30 mouse cellular contexts compared by ENCODE assay signal in the genomic region with DNA sequence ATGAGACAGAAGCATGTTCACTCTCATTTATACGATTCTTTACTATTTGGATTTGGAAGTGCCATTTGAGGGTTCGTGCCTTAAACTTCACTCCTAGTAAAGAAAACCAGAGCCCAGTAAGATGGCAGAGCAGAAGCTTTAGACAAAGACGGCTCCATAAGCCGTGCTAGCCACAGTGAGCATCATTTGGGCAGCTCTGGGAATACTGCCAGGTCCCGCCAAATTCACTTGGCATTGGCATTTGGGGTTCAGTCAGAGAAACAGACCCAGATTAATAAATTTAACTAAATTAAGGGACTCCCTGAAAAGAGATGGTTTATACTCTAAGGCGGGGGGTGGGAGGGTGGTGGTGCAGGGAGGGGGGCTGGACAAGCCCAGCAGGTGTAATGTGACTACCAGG.
DNase-seq lines count a peak whose midpoint lies in the region; ATAC-seq and TF ChIP-seq lines count a peak whose summit lies in the region.
"Had no signal": no experiment of that assay in that cellular context is flagged by ENCODE, and none has a peak within 500 bp of the region (broad histone marks: within the 10 kb centered on the region; RNA-seq: fewer than 3 reads in every experiment).

No protein-coding gene starts in this region.

- no peak overlapping the region for H3K4me3 ChIP-seq in forebrain, postnatal 0 days (ENCODE audit: low read depth, low read length)
- H3K4me3 ChIP-seq in forebrain, embryonic 16.5 days (replicated peaks; ENCODE audit: low read length) = no peak overlapping the region
- H3K4me3 ChIP-seq in heart, embryonic 10.5 days = no peak overlapping the region
- H3K4me3 ChIP-seq: embryonic facial prominence, embryonic 10.5 days; embryonic facial prominence, embryonic 15.5 days; heart, embryonic 13.5 days; layer of hippocampus, adult 2 months; liver, embryonic 12.5 days; midbrain, embryonic 13.5 days; neural tube, embryonic 15.5 days had no signal

- H3K36me3 ChIP-seq in forebrain, postnatal 0 days (ENCODE audit: insufficient read depth) = 0 out of 2 replicates have a peak, but pooled peaks cover 2% of the 10 kb centered on the region
- H3K36me3 ChIP-seq in forebrain, embryonic 16.5 days (ENCODE audit: control insufficient read depth, insufficient read depth) = no peaks in the 10 kb centered on the region
- H3K36me3 ChIP-seq in heart, embryonic 10.5 days = no peaks in the 10 kb centered on the region
- H3K36me3 ChIP-seq: embryonic facial prominence, embryonic 10.5 days; embryonic facial prominence, embryonic 15.5 days; G1E; heart, embryonic 13.5 days; liver, embryonic 12.5 days; midbrain, embryonic 13.5 days; neural tube, embryonic 15.5 days had no signal

- no peak for ATAC-seq in cerebellum, adult (ENCODE audit: insufficient number of reproducible peaks, low FRiP score, low TSS enrichment)
- no peak for ATAC-seq in forebrain, postnatal 0 days
- ATAC-seq in forebrain, embryonic 16.5 days = no peak
- ATAC-seq in megakaryocyte, adult 5-6 weeks (ENCODE audit: poor library complexity, severe bottlenecking) = no peak
- ATAC-seq: liver, embryonic 12.5 days; liver, postnatal 0 days; midbrain, embryonic 13.5 days; Patski had no signal

- no peak overlapping the region for H3K9ac ChIP-seq in forebrain, postnatal 0 days
- H3K9ac ChIP-seq in forebrain, embryonic 16.5 days (replicated peaks; ENCODE audit: low read depth, low read length) = no peak overlapping the region
- H3K9ac ChIP-seq: embryonic facial prominence, embryonic 15.5 days; heart, embryonic 13.5 days; hindbrain, embryonic 14.5 days; liver, embryonic 12.5 days; liver, postnatal 0 days; midbrain, embryonic 13.5 days; neural tube, embryonic 15.5 days had no signal

- 37% methylated on average over 6 of the region's 6 CpGs for whole genome bisulfite sequencing in forebrain, postnatal 0 days
- 28% methylated on average over 6 of the region's 6 CpGs for WGBS in forebrain, embryonic 16.5 days
- WGBS in heart, embryonic 10.5 days = 84% methylated on average over 6 of the region's 6 CpGs

- no peaks in the 10 kb centered on the region for H3K9me3 ChIP-seq in forebrain, postnatal 0 days (ENCODE audit: low read length)
- no peaks in the 10 kb centered on the region for H3K9me3 ChIP-seq in forebrain, embryonic 16.5 days (ENCODE audit: control insufficient read depth, low read length)
- no peaks in the 10 kb centered on the region for H3K9me3 ChIP-seq in heart, embryonic 10.5 days
- H3K9me3 ChIP-seq: embryonic facial prominence, embryonic 10.5 days; embryonic facial prominence, embryonic 15.5 days; heart, embryonic 13.5 days; liver, embryonic 12.5 days; midbrain, embryonic 13.5 days; neural tube, embryonic 15.5 days had no signal

- no peaks in the 10 kb centered on the region for H3K4me1 ChIP-seq in forebrain, postnatal 0 days (ENCODE audit: insufficient read depth)
- H3K4me1 ChIP-seq in forebrain, embryonic 16.5 days (replicated peaks; ENCODE audit: control insufficient read depth, insufficient read depth, low read length) = peaks cover 4% of the 10 kb centered on the region; the same call in 1 of the 2 replicates
- no peaks in the 10 kb centered on the region for H3K4me1 ChIP-seq in heart, embryonic 10.5 days
- H3K4me1 ChIP-seq: embryonic facial prominence, embryonic 10.5 days; embryonic facial prominence, embryonic 15.5 days; heart, embryonic 13.5 days; liver, embryonic 12.5 days; midbrain, embryonic 13.5 days; neural tube, embryonic 15.5 days had no signal

- no peaks in the 10 kb centered on the region for H3K27me3 ChIP-seq in forebrain, postnatal 0 days (ENCODE audit: insufficient read depth, low read length)
- H3K27me3 ChIP-seq in forebrain, embryonic 16.5 days (replicated peaks; ENCODE audit: control insufficient read depth, insufficient read depth, low read length) = no peaks in the 10 kb centered on the region
- no peaks in the 10 kb centered on the region for H3K27me3 ChIP-seq in heart, embryonic 10.5 days (ENCODE audit: insufficient read depth, poor library complexity, severe bottlenecking)
- H3K27me3 ChIP-seq: embryonic facial prominence, embryonic 15.5 days; heart, embryonic 13.5 days; liver, embryonic 12.5 days; midbrain, embryonic 13.5 days; neural tube, embryonic 15.5 days; Patski had no signal

- H3K27ac ChIP-seq in forebrain, postnatal 0 days (ENCODE audit: low read depth, low read length) = no peak overlapping the region
- H3K27ac ChIP-seq in forebrain, embryonic 16.5 days (ENCODE audit: low read length) = no peak overlapping the region
- H3K27ac ChIP-seq in heart, embryonic 10.5 days = no peak overlapping the region
- H3K27ac ChIP-seq: embryonic facial prominence, embryonic 10.5 days; embryonic facial prominence, embryonic 15.5 days; heart, embryonic 13.5 days; hindbrain, embryonic 14.5 days; layer of hippocampus, adult 2 months; liver, embryonic 12.5 days; midbrain, embryonic 13.5 days; neural tube, embryonic 15.5 days had no signal

- DNase-seq in cerebellum, adult 11 months = peak; percentile 2
- DNase-seq in forebrain, postnatal 0 days = peak; percentile 36
- DNase-seq in MN1 (ENCODE audit: low spot score) = peak; percentile 17
- peak; percentile 23 to 32 for DNase-seq in cerebellum, adult 18-20 months
- no peak for DNase-seq in heart, embryonic 10.5 days (ENCODE audit: low spot score)
- DNase-seq: adrenal gland, postnatal 36 days; gastrocnemius, postnatal 25 days; heart, adult 18-20 months; heart, postnatal 10 days; kidney, adult 18-20 months; kidney, postnatal 36 days; liver, postnatal 0 days; lung, postnatal 4 days; retina, postnatal 1 day; right cerebral cortex, postnatal 25 days; spleen, adult 18-20 months; thymus, postnatal 14 days had no signal

- no peak for TF ChIP-seq CTCF in forebrain, postnatal 0 days (IDR thresholded peaks at IDR 0.05; ENCODE audit: low read depth)

- H3K4me2 ChIP-seq in forebrain, postnatal 0 days (ENCODE audit: low read depth) = no peak overlapping the region
- no peak overlapping the region for H3K4me2 ChIP-seq in forebrain, embryonic 16.5 days (ENCODE audit: low read length)
- H3K4me2 ChIP-seq: embryonic facial prominence, embryonic 15.5 days; heart, embryonic 13.5 days; hindbrain, embryonic 14.5 days; liver, embryonic 12.5 days; midbrain, embryonic 13.5 days; neural tube, embryonic 15.5 days had no signal
